Mouse (Mus musculus) liver, embryonic 14.5 days (tissue): ENCODE measurements around the gene Lhx4.

ENCODE experiments used
- CTCF ChIP-seq: IDR thresholded peaks from 2 replicates; pipeline ENCODE4 v1.5.1; 2016; ENCODE audit warnings: antibody characterized with exemption, low read depth, control low read depth
- EP300 ChIP-seq: IDR thresholded peaks from 2 replicates; pipeline ENCODE4 v1.6.1; 2016; ENCODE audit warnings: antibody characterized with exemption, low read depth

DNA sequence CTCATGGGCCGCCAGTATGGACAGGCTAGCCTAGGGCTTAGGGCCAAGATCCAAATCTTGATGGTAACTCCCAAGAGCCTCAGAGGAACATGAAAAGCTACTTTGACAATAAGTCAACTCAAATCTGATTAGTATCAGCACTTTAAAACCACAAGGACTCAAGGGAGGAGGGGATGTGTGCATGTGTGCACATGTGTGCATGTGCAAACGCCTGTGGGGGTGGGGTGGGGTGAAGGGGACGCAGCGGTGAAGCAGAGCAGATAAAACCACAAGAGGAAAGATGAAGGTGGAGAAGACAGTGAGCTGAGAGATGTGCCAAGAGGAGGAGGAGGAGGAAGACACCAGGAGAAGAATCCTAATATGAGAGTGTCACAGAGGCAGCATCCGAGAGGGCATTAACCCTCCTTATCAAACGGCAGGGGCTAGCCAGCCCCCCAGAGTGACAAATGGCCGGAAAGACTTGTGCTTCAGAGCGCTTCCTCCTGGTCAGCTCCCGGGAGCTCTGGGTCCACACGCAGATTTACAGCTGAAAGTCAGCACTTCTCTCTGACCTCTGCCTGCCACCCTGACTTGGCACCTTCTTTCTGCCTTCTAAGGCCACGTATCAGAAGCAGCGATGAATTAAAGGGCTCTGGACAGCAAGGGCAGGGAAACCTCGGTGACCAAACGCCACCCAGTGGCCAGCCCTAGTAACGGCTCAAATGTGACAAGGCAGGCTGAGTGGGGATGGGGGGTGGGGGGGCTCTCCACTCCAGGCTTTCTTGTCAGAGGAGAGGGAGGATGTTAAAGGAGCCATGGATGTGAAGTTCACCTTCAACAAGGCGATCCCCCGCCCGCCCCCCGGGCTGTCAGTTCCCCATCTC, 33.1 kb upstream of the Lhx4 start:
- TF ChIP-seq EP300 (no peak), CTCF (peak; percentile 79)
